10 mouse cellular contexts compared by ENCODE assay signal in the genomic region with DNA sequence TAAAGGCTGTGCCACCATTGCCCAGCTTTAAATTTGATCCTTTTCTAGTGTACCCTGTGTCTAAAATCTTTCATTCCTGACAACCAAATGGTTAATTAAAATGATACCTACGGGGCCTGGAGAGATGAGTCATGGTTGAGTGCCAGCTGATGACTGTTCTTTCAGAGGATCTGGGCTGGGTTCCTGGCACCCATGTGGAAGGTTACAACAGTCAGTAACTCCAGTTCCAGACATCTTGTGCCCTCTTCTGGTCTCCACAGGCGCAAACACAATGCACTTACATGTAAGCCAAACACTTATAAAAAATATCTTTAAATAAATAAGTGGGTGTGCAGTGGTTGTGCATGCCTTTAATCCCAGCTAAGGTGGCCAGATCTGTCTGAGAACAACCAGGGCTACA. TPM values are rescaled to one million over a fixed set of nuclear protein-coding genes. Genes with fewer than 3 reads are reported as not detected.
DNase-seq lines count a peak whose midpoint lies in the region; ATAC-seq and TF ChIP-seq lines count a peak whose summit lies in the region.
"Had no signal": no experiment of that assay in that cellular context is flagged by ENCODE, and none has a peak within 500 bp of the region (broad histone marks: within the 10 kb centered on the region; RNA-seq: fewer than 3 reads in every experiment).

No protein-coding gene starts in this region.

- no peak overlapping the region for H3K9ac ChIP-seq in kidney, postnatal 0 days (ENCODE audit: low read depth, low read length)
- no peak overlapping the region for H3K9ac ChIP-seq in limb, embryonic 14.5 days (ENCODE audit: low read depth, low read length, severe bottlenecking)

- 66% methylated on average over 2 of the region's 2 CpGs for WGBS in kidney, postnatal 0 days
- WGBS in limb, embryonic 14.5 days, result 85% methylated on average over 2 of the region's 2 CpGs

- H3K27ac ChIP-seq in kidney, postnatal 0 days, result no peak overlapping the region
- H3K27ac ChIP-seq in limb, embryonic 14.5 days (replicated peaks; ENCODE audit: low read depth, low read length), result no peak overlapping the region
- H3K27ac ChIP-seq in left cerebral cortex, adult 2 months, result no peak overlapping the region; the same call in 1 of the 2 replicates

- DNase-seq in adrenal gland, postnatal 14 days, result peak; percentile 21
- no peak for DNase-seq in adrenal gland, postnatal 25 days
- no peak for DNase-seq in kidney, postnatal 0 days (ENCODE audit: low spot score)
- DNase-seq in kidney, postnatal 4 days, result no peak
- DNase-seq in MN1 (ENCODE audit: low spot score), result peak; percentile 56
- no peak for DNase-seq in limb, embryonic 14.5 days (ENCODE audit: low spot score)
- DNase-seq in frontal cortex, postnatal 10 days (ENCODE audit: low spot score in 2 of 2), result no peak
- no peak for DNase-seq in left cerebral cortex, adult 2 months (ENCODE audit: extremely low spot score in 1 of 2, low spot score in 2 of 2)
- DNase-seq: gastrocnemius, postnatal 14 days had no signal

- H3K4me3 ChIP-seq in kidney, postnatal 0 days (replicated peaks; ENCODE audit: low read depth, low read length), result no peak overlapping the region
- no peak overlapping the region for H3K4me3 ChIP-seq in limb, embryonic 14.5 days (replicated peaks; ENCODE audit: low read length)
- no peak overlapping the region for H3K4me3 ChIP-seq in left cerebral cortex, adult 2 months

- no peaks in the 10 kb centered on the region for H3K27me3 ChIP-seq in kidney, postnatal 0 days (ENCODE audit: insufficient read depth, low read length)
- no peaks in the 10 kb centered on the region for H3K27me3 ChIP-seq in limb, embryonic 14.5 days (ENCODE audit: control insufficient read depth, insufficient read depth, low read length)

- H3K4me2 ChIP-seq in kidney, postnatal 0 days (ENCODE audit: low read length), result no peak overlapping the region
- H3K4me2 ChIP-seq in limb, embryonic 14.5 days (replicated peaks; ENCODE audit: low read depth, low read length, severe bottlenecking), result peak overlapping the region; percentile 56

- peak; percentile 23; the same call in 1 of the 2 replicates for TF ChIP-seq CTCF in kidney, postnatal 0 days (IDR thresholded peaks at IDR 0.05; ENCODE audit: low read depth)
- TF ChIP-seq CTCF in left cerebral cortex, adult 2 months (IDR thresholded peaks at IDR 0.05), result no peak; the same call in none of the 2 replicates

- ATAC-seq in kidney, postnatal 0 days (replicated peaks; ENCODE audit: low FRiP score, low read depth), result no peak
- ATAC-seq in limb, embryonic 14.5 days (ENCODE audit: low FRiP score, low read depth), result no peak

- peaks cover 10% of the 10 kb centered on the region for H3K4me1 ChIP-seq in kidney, postnatal 0 days (replicated peaks; ENCODE audit: insufficient read depth, low read length)
- peaks cover 11% of the 10 kb centered on the region; the same call in 1 of the 2 replicates for H3K4me1 ChIP-seq in limb, embryonic 14.5 days (ENCODE audit: control insufficient read depth, insufficient read depth, low read length)

- intact Hi-C loops in left cerebral cortex, adult 2 months (cut with DNase I), result loop anchor here (5.0 kb wide), 1 partner anchor 36 kb away; the partner anchor contains the start of gene Klhl12

- no peaks in the 10 kb centered on the region for H3K9me3 ChIP-seq in kidney, postnatal 0 days (replicated peaks; ENCODE audit: low read length)
- H3K9me3 ChIP-seq in limb, embryonic 14.5 days (ENCODE audit: control insufficient read depth, low read length), result no peaks in the 10 kb centered on the region

- peaks cover 22% of the 10 kb centered on the region; the same call in 1 of the 2 replicates for H3K36me3 ChIP-seq in kidney, postnatal 0 days (ENCODE audit: insufficient read depth, low read length)
- peaks cover 30% of the 10 kb centered on the region for H3K36me3 ChIP-seq in limb, embryonic 14.5 days (ENCODE audit: control insufficient read depth, insufficient read depth, low read length)

- TF ChIP-seq POLR2A in limb, embryonic 14.5 days (IDR thresholded peaks at IDR 0.05; ENCODE audit: borderline replicate concordance, extremely low read depth, insufficient read depth, insufficient read length), result no peak

RNA-seq across cellular contexts. Expression of gene Rabif, which starts 1.0 kb away (rescaled TPM):
- 26.4 and 29.9 TPM in 2 replicates for total RNA-seq in adrenal gland, postnatal 14 days (2021)
- 34.1 and 38.4 TPM in 2 replicates for total RNA-seq in adrenal gland, postnatal 25 days (2021)
- polyA plus RNA-seq in kidney, postnatal 0 days (2015; fragmentation: Nextera tagmentation; extraction: Ambion mirVana), result 33.8 and 38.7 TPM in 2 replicates
- polyA plus RNA-seq in limb, embryonic 14.5 days (2012; rRNA removed), result 25.2 and 26.5 TPM in 2 replicates
- polyA plus RNA-seq in limb, embryonic 14.5 days (2014; fragmentation: Nextera tagmentation; extraction: Ambion mirVana), result 39.8 and 44.3 TPM in 2 replicates
- 10 to 100 TPM; 25.8 to 28.6 TPM for total RNA-seq in left cerebral cortex, adult 2 months (2021)

RNA-seq across cellular contexts. Expression of gene Klhl12, which starts 38.2 kb away (rescaled TPM):
- 18.6 and 19.5 TPM in 2 replicates for total RNA-seq in adrenal gland, postnatal 14 days (2021)
- total RNA-seq in adrenal gland, postnatal 25 days (2021), result 20.1 and 24.9 TPM in 2 replicates
- polyA plus RNA-seq in kidney, postnatal 0 days (2015; fragmentation: Nextera tagmentation; extraction: Ambion mirVana), result 17.8 and 21.2 TPM in 2 replicates
- polyA plus RNA-seq in limb, embryonic 14.5 days (2012; rRNA removed), result 19.3 and 21.4 TPM in 2 replicates
- 21.6 and 23.7 TPM in 2 replicates for polyA plus RNA-seq in limb, embryonic 14.5 days (2014; fragmentation: Nextera tagmentation; extraction: Ambion mirVana)
- total RNA-seq in left cerebral cortex, adult 2 months (2021), result 10 to 100 TPM; 36.1 to 38.9 TPM

RNA-seq across cellular contexts. Expression of gene Mgat4e, which starts 56.0 kb away (rescaled TPM):
- not detected in 2 replicates for total RNA-seq in adrenal gland, postnatal 14 days (2021)
- total RNA-seq in adrenal gland, postnatal 25 days (2021), result not detected in 2 replicates
- not detected in 2 replicates for polyA plus RNA-seq in kidney, postnatal 0 days (2015; fragmentation: Nextera tagmentation; extraction: Ambion mirVana)
- polyA plus RNA-seq in limb, embryonic 14.5 days (2012; rRNA removed), result 0.10 and 0.15 TPM in 2 replicates
- polyA plus RNA-seq in limb, embryonic 14.5 days (2014; fragmentation: Nextera tagmentation; extraction: Ambion mirVana), result not detected in 2 replicates
- total RNA-seq in left cerebral cortex, adult 2 months (2021), result not detected
- total RNA-seq: gastrocnemius, postnatal 14 days had no signal
- polyA plus RNA-seq: C2C12 had no signal

Comparison
In these comparisons a context has a peak if more than half of its experiments do, and no peak if none do; other contexts are left out.
1. DNase-seq: peak in adrenal gland, postnatal 14 days (single experiment) and MN1 (single experiment); none in adrenal gland, postnatal 25 days (single experiment), kidney, postnatal 0 days (single experiment), kidney, postnatal 4 days (0 of 2), limb, embryonic 14.5 days (single experiment), frontal cortex, postnatal 10 days (0 of 2) and left cerebral cortex, adult 2 months (0 of 2).